Mouse (Mus musculus) spleen, postnatal 36 days (tissue): ENCODE data around the gene Gata2.
A peak's percentile ranks its signal among the peaks of the same experiment; 100 is the strongest.
"Not testable (repeated sequence)": the region's sequence is repeated elsewhere in the genome, so short reads cannot be mapped to it uniquely, and the experiment has no call there.

Source experiments
- DNase-seq, 2 experiments: peaks; one replicate each; pipeline ENCODE4 v3.0.0; 2022; ENCODE audit warnings: low spot score in 2 of 2, mixed read lengths in 1 of 2

Gata2 gene

GRCm38 (mm10) chr6:88193433-88194052 lies at the start of gene Gata2:
Gene Gata2 (plus strand): TSS chr6:88193891.
- no peak for DNase-seq

GRCm38 (mm10) chr6:88145793-88146192 lies 47.9 kb upstream of the Gata2 start:
- DNase-seq: no peak

GRCm38 (mm10) chr6:88146576-88146975 lies 47.1 kb upstream of the Gata2 start:
- no peak for DNase-seq

- no peak for DNase-seq
Observed at GRCm38 (mm10) chr6:88147411-88148003, 46.2 kb upstream of the Gata2 start.

- DNase-seq: no peak
Observed at GRCm38 (mm10) chr6:88151335-88151734, 42.4 kb upstream of the Gata2 start.

- DNase-seq: no peak
Observed at GRCm38 (mm10) chr6:88152127-88152705, 41.5 kb upstream of the Gata2 start.

- DNase-seq: no peak
Observed at GRCm38 (mm10) chr6:88152979-88153378, 40.7 kb upstream of the Gata2 start.

- not testable (repeated sequence) for DNase-seq
Observed at GRCm38 (mm10) chr6:88155614-88156013, 38.1 kb upstream of the Gata2 start.

GRCm38 (mm10) chr6:88158790-88159189 lies 34.9 kb upstream of the Gata2 start:
- no peak for DNase-seq

- DNase-seq: no peak
Observed at GRCm38 (mm10) chr6:88166054-88166453, 27.6 kb upstream of the Gata2 start.

- DNase-seq: no peak
Observed at GRCm38 (mm10) chr6:88174191-88174590, 19.5 kb upstream of the Gata2 start.

- DNase-seq: no peak
Observed at GRCm38 (mm10) chr6:88174676-88175075, 19.0 kb upstream of the Gata2 start.

- DNase-seq: no peak
Observed at GRCm38 (mm10) chr6:88184671-88185070, 9.0 kb upstream of the Gata2 start.

GRCm38 (mm10) chr6:88188148-88188547 lies 5.5 kb upstream of the Gata2 start:
- no peak for DNase-seq

- DNase-seq: peak; percentile 22 to 25
Observed at GRCm38 (mm10) chr6:88189312-88190042, 4.2 kb upstream of the Gata2 start.

- no peak for DNase-seq
Observed at GRCm38 (mm10) chr6:88190043-88190309, 3.7 kb upstream of the Gata2 start.

- no peak for DNase-seq
Observed at GRCm38 (mm10) chr6:88190310-88191023, 3.2 kb upstream of the Gata2 start.

- DNase-seq: no peak
Observed at GRCm38 (mm10) chr6:88191024-88191365, 2.7 kb upstream of the Gata2 start.

- no peak for DNase-seq
Observed at GRCm38 (mm10) chr6:88191411-88192070, 2.1 kb upstream of the Gata2 start.

- DNase-seq: no peak
Observed at GRCm38 (mm10) chr6:88192756-88193155, 935 bp upstream of the Gata2 start.

GRCm38 (mm10) chr6:88194053-88194977 lies 624 bp downstream of the Gata2 start:
- no peak for DNase-seq
